Mouse (Mus musculus) heart, embryonic 15.5 days (tissue): ENCODE data around the gene Rundc3a. TPM values are rescaled to one million over a fixed set of nuclear protein-coding genes. Genes with fewer than 3 reads are reported as not detected.

ENCODE experiments used
- ATAC-seq: fragments of 200-750 bp; cut with Nextera tagmentation; replicated peaks from 2 replicates; pipeline ENCODE4 v1.8.0; 2017; ENCODE audit warnings: low read depth, moderate TSS enrichment; ENCODE audit not compliant: insufficient number of reproducible peaks, insufficient read depth, low FRiP score
- H3K27ac ChIP-seq: fragments of 300-500 bp; sonication (generic); 2 replicates; pipeline ENCODE4 v1.5.1; 2015; ENCODE audit warnings: mild to moderate bottlenecking, inconsistent platforms
- H3K27me3 ChIP-seq: fragments of 300-500 bp; sonication (generic); 2 replicates; pipeline ENCODE4 v1.6.1; 2015; ENCODE audit warnings: inconsistent platforms
- H3K36me3 ChIP-seq: fragments of 300-500 bp; sonication (generic); 2 replicates; pipeline ENCODE4 v1.6.1; 2015; ENCODE audit warnings: mild to moderate bottlenecking, inconsistent platforms
- H3K4me1 ChIP-seq: fragments of 300-500 bp; sonication (generic); replicated peaks from 2 replicates; pipeline ENCODE4 v1.6.1; 2015; ENCODE audit warnings: inconsistent platforms
- H3K4me2 ChIP-seq: fragments of 300-500 bp; sonication (generic); 2 replicates; pipeline ENCODE4 v1.6.1; 2015; ENCODE audit warnings: inconsistent platforms, mild to moderate bottlenecking, moderate library complexity
- H3K4me3 ChIP-seq: fragments of 300-500 bp; sonication (generic); 2 replicates; pipeline ENCODE4 v1.5.1; 2015; ENCODE audit warnings: mild to moderate bottlenecking, inconsistent platforms
- H3K9ac ChIP-seq: fragments of 300-500 bp; sonication (generic); 2 replicates; pipeline ENCODE4 v1.6.1; 2015; ENCODE audit warnings: mild to moderate bottlenecking, inconsistent platforms
- H3K9me3 ChIP-seq: fragments of 300-500 bp; sonication (generic); replicated peaks from 2 replicates; pipeline ENCODE4 v1.6.1; 2016; ENCODE audit warnings: inconsistent platforms
- WGBS: fragments of 180-500 bp; shearing (Covaris S2); methylation state at CpG from one replicate; pipeline ENCODE4 v1.1.7; 2015; ENCODE audit warnings: mixed read lengths; 5-methylcytosine and 5-hydroxymethylcytosine counted together
- microRNA-seq: library from miRNA; unstranded; fragments of <30 nt; microRNA quantifications from one replicate; pipeline ENCODE4, GENCODE M21; 2016
- polyA plus RNA-seq: library from polyadenylated mRNA; unstranded; fragments of >200 nt; fragmentation: Nextera tagmentation; extraction: Ambion mirVana; gene quantifications from 2 replicates; pipeline ENCODE4 v1.2.1, GENCODE M21; 2015

Rundc3a gene
- polyA plus RNA-seq, 1 experiment from 2014 or later = 0.64 TPM

- Histone ChIP-seq H3K4me3 (peak overlapping the region; percentile 93), H3K4me2 (peak overlapping the region; percentile 88), H3K4me1 (peaks cover 56% of the 10 kb centered on the region), H3K9ac (peak overlapping the region; percentile 93), H3K27ac (peak overlapping the region; percentile 87), H3K9me3 (no peaks in the 10 kb centered on the region), H3K27me3 (0 out of 2 replicates have a peak, but pooled peaks cover 3% of the 10 kb centered on the region), H3K36me3 (peaks cover 19% of the 10 kb centered on the region; the same call in 1 of the 2 replicates)
- 24% methylated on average over 10 of the region's 10 CpGs for WGBS
- peak; percentile 27; the same call in 1 of the 2 replicates for ATAC-seq
Observed at GRCm38 (mm10) chr11:102445264-102445890, 52.2 kb downstream of the Rundc3a start.

GRCm38 (mm10) chr11:102445891-102446361 is 52.7 kb downstream of the Rundc3a start:
- Histone ChIP-seq H3K9me3 (no peaks in the 10 kb centered on the region), H3K27me3 (0 out of 2 replicates have a peak, but pooled peaks cover 3% of the 10 kb centered on the region), H3K36me3 (peaks cover 17% of the 10 kb centered on the region; the same call in 1 of the 2 replicates), H3K4me3 (peak overlapping the region; percentile 93), H3K27ac (peak overlapping the region; percentile 87), H3K4me1 (peaks cover 56% of the 10 kb centered on the region), H3K9ac (peak overlapping the region; percentile 93), H3K4me2 (peak overlapping the region; percentile 88)
- ATAC-seq = peak; percentile 25
- 8% methylated on average over 7 of the region's 7 CpGs for WGBS

GRCm38 (mm10) chr11:102446581-102447461 is 53.6 kb downstream of the Rundc3a start:
- ATAC-seq = peak; percentile 32
- peak overlapping the region; percentile 93 for H3K9ac ChIP-seq
- H3K4me1 ChIP-seq = peaks cover 55% of the 10 kb centered on the region
- H3K36me3 ChIP-seq = peaks cover 8% of the 10 kb centered on the region; the same call in 1 of the 2 replicates
- peak overlapping the region; percentile 87 for H3K27ac ChIP-seq
- H3K4me3 ChIP-seq = peak overlapping the region; percentile 93
- H3K9me3 ChIP-seq = no peaks in the 10 kb centered on the region
- WGBS = under 1% methylated on average over 47 of the region's 49 CpGs
- H3K4me2 ChIP-seq = peak overlapping the region; percentile 88
- H3K27me3 ChIP-seq = 0 out of 2 replicates have a peak, but pooled peaks cover 3% of the 10 kb centered on the region

GRCm38 (mm10) chr11:102447497-102447896 is 54.3 kb downstream of the Rundc3a start, which contains the start of gene Fam171a2:
Gene Fam171a2, minus strand, starts transcription at chr11:102447682.
- 0 out of 2 replicates have a peak, but pooled peaks cover 3% of the 10 kb centered on the region for H3K27me3 ChIP-seq
- WGBS = 0% methylated on average over 39 of the region's 40 CpGs
- H3K36me3 ChIP-seq = peaks cover 4% of the 10 kb centered on the region; the same call in 1 of the 2 replicates
- H3K9me3 ChIP-seq = no peaks in the 10 kb centered on the region
- peak within 1 kb of the TSS; percentile 88 for H3K4me2 ChIP-seq
- H3K4me1 ChIP-seq = peaks cover 50% of the 10 kb centered on the region
- peak within 1 kb of the TSS; percentile 93 for H3K4me3 ChIP-seq
- H3K27ac ChIP-seq = peak within 1 kb of the TSS; percentile 87
- peak within 1 kb of the TSS; percentile 93 for H3K9ac ChIP-seq
- peak; percentile 59 for ATAC-seq

- H3K27ac ChIP-seq = no peak overlapping the region
- H3K9me3 ChIP-seq = no peaks in the 10 kb centered on the region
- no peak overlapping the region for H3K9ac ChIP-seq
- no peaks in the 10 kb centered on the region; the same call in 1 of the 2 replicates for H3K36me3 ChIP-seq
- 0 out of 2 replicates have a peak, but pooled peaks cover 7% of the 10 kb centered on the region for H3K27me3 ChIP-seq
- 15% methylated on average over 8 of the region's 8 CpGs for WGBS
- no peak for ATAC-seq
- H3K4me3 ChIP-seq = no peak overlapping the region
- peaks cover 50% of the 10 kb centered on the region for H3K4me1 ChIP-seq
- no peak overlapping the region for H3K4me2 ChIP-seq
Observed at GRCm38 (mm10) chr11:102448327-102448726, 55.1 kb downstream of the Rundc3a start.

- Histone ChIP-seq H3K27ac (no peak overlapping the region), H3K36me3 (no peaks in the 10 kb centered on the region), H3K9ac (no peak overlapping the region), H3K4me2 (no peak overlapping the region), H3K9me3 (no peaks in the 10 kb centered on the region), H3K4me1 (peaks cover 41% of the 10 kb centered on the region), H3K4me3 (no peak overlapping the region), H3K27me3 (0 out of 2 replicates have a peak, but pooled peaks cover 7% of the 10 kb centered on the region)
- no peak for ATAC-seq
- 41% methylated on average over 17 of the region's 17 CpGs for WGBS
Observed at GRCm38 (mm10) chr11:102449043-102450008, 56.1 kb downstream of the Rundc3a start.

Small RNA genes within 50 kb of the gene (microRNA-seq; reads per million reads assigned to microRNA genes)
- not detected for gene Mir6930

Other genes starting within 250 kb of the Rundc3a start
- 0.24 TPM in 1 of 2 replicates, not detected in the other for gene Nags, start 247.9 kb upstream of the Rundc3a start, polyA plus RNA-seq
- 30.6 and 35.9 TPM in 2 replicates for gene Tmem101, start 237.0 kb upstream of the Rundc3a start, polyA plus RNA-seq
- 74.6 and 83.4 TPM in 2 replicates for gene Lsm12, start 208.1 kb upstream of the Rundc3a start, polyA plus RNA-seq
- 20.9 and 23.3 TPM in 2 replicates for gene G6pc3, start 203.8 kb upstream of the Rundc3a start, polyA plus RNA-seq
- gene Hdac5, start 163.2 kb upstream of the Rundc3a start, polyA plus RNA-seq = 76.7 and 86.8 TPM in 2 replicates
- gene BC030867, start 144.5 kb upstream of the Rundc3a start, polyA plus RNA-seq = 8.3 and 12.7 TPM in 2 replicates
- 0.05 and 0.06 TPM in 2 replicates for gene Asb16, start 124.7 kb upstream of the Rundc3a start, polyA plus RNA-seq
- gene Tmub2, start 108.5 kb upstream of the Rundc3a start, polyA plus RNA-seq = 36.4 and 43.1 TPM in 2 replicates
- 6.8 and 8.9 TPM in 2 replicates for gene Atxn7l3, start 96.8 kb upstream of the Rundc3a start, polyA plus RNA-seq
- gene Ubtf, start 73.7 kb upstream of the Rundc3a start, polyA plus RNA-seq = 51.0 and 60.2 TPM in 2 replicates
- 20.2 and 31.9 TPM in 2 replicates for gene Slc4a1, start 27.2 kb upstream of the Rundc3a start, polyA plus RNA-seq
- gene Slc25a39, start 14.5 kb downstream of the Rundc3a start, polyA plus RNA-seq = 293 and 321 TPM in 2 replicates
- 198 and 242 TPM in 2 replicates for gene Grn, start 36.9 kb downstream of the Rundc3a start, polyA plus RNA-seq
- 2.7 and 5.7 TPM in 2 replicates for gene Fam171a2, start 54.3 kb downstream of the Rundc3a start, polyA plus RNA-seq
- gene Itga2b, start 76.7 kb downstream of the Rundc3a start, polyA plus RNA-seq = 8.7 TPM in 2 replicates
- gene Gpatch8, start 163.0 kb downstream of the Rundc3a start, polyA plus RNA-seq = 34.4 and 38.4 TPM in 2 replicates
- gene Gm11627, start 186.1 kb downstream of the Rundc3a start, polyA plus RNA-seq = 9.7 and 13.7 TPM in 2 replicates
- gene Fzd2, start 211.0 kb downstream of the Rundc3a start, polyA plus RNA-seq = 15.1 and 20.4 TPM in 2 replicates